28 mouse cellular contexts compared by ENCODE assay signal in genomic region chr15:19519377-19519776, GRCm38 (mm10).
"Had no signal": no experiment of that assay in that cellular context is flagged by ENCODE, and none has a peak within 500 bp of the region (broad histone marks: within the 10 kb centered on the region; RNA-seq: fewer than 3 reads in every experiment).

No protein-coding gene starts in this region.

- H3K9ac ChIP-seq: heart, embryonic 12.5 days; hindbrain, embryonic 12.5 days; hindbrain, embryonic 14.5 days; intestine, embryonic 15.5 days; limb, embryonic 12.5 days; liver, embryonic 13.5 days; liver, embryonic 15.5 days; liver, postnatal 0 days had no signal

- H3K4me3 ChIP-seq: gastrocnemius, adult 2 months; heart, adult 2 months; heart, embryonic 10.5 days; heart, embryonic 12.5 days; hindbrain, embryonic 10.5 days; hindbrain, embryonic 12.5 days; intestine, embryonic 15.5 days; layer of hippocampus, adult 2 months; limb, embryonic 10.5 days; limb, embryonic 12.5 days; liver, embryonic 13.5 days; liver, embryonic 15.5 days had no signal

- H3K36me3 ChIP-seq: heart, embryonic 10.5 days; heart, embryonic 12.5 days; hindbrain, embryonic 10.5 days; hindbrain, embryonic 12.5 days; intestine, embryonic 15.5 days; limb, embryonic 10.5 days; limb, embryonic 12.5 days; liver, embryonic 13.5 days; liver, embryonic 15.5 days had no signal

- ATAC-seq: hindbrain, embryonic 16.5 days; inflammation-experienced regulatory T-cells, adult 6 months; intestine, embryonic 15.5 days; intestine, postnatal 0 days; liver, postnatal 0 days had no signal

- H3K4me1 ChIP-seq: heart, embryonic 10.5 days; heart, embryonic 12.5 days; hindbrain, embryonic 10.5 days; hindbrain, embryonic 12.5 days; intestine, embryonic 15.5 days; limb, embryonic 10.5 days; limb, embryonic 12.5 days; liver, embryonic 13.5 days; liver, embryonic 15.5 days had no signal

- H3K27ac ChIP-seq: gastrocnemius, adult 2 months; heart, adult 2 months; heart, embryonic 10.5 days; hindbrain, embryonic 10.5 days; hindbrain, embryonic 12.5 days; hindbrain, embryonic 14.5 days; intestine, embryonic 15.5 days; layer of hippocampus, adult 2 months; limb, embryonic 10.5 days; limb, embryonic 12.5 days; liver, embryonic 13.5 days; liver, embryonic 15.5 days had no signal

- H3K27me3 ChIP-seq: heart, embryonic 12.5 days; hindbrain, embryonic 12.5 days; intestine, embryonic 15.5 days; limb, embryonic 12.5 days; liver, embryonic 13.5 days; liver, embryonic 15.5 days had no signal

- H3K9me3 ChIP-seq: heart, embryonic 10.5 days; heart, embryonic 12.5 days; hindbrain, embryonic 10.5 days; hindbrain, embryonic 12.5 days; intestine, embryonic 15.5 days; limb, embryonic 10.5 days; limb, embryonic 12.5 days; liver, embryonic 15.5 days had no signal

- H3K4me2 ChIP-seq: heart, embryonic 12.5 days; hindbrain, embryonic 12.5 days; hindbrain, embryonic 14.5 days; intestine, embryonic 15.5 days; limb, embryonic 12.5 days; liver, embryonic 11.5 days; liver, embryonic 13.5 days; liver, embryonic 15.5 days had no signal

- DNase-seq: gastrocnemius, adult 2 months; gastrocnemius, postnatal 10 days; gastrocnemius, postnatal 25 days; heart, adult 2 months; heart, postnatal 10 days; heart, postnatal 4 days; kidney, adult 18-20 months; kidney, adult 8-10 months; kidney, postnatal 10 days; kidney, postnatal 25 days; kidney, postnatal 4 days; liver; liver, embryonic 13.5 days; liver, postnatal 0 days had no signal
